Mouse (Mus musculus) T-helper 17 cell (primary cell): ENCODE measurements at regions not wholly inside any gene's neighbourhood (a gene's known extent, or its start where the extent isn't known, plus 50 kb on each side); places are given as distances from the start of the nearest gene placed in this dataset.

Experiments used
- in situ Hi-C, 2 experiments: fragments of 300-600 bp; cut with MboI, MseI; formaldehyde crosslinking; loops; 1 replicate in 1 of 2; 2 replicates in 1 of 2; pipeline ENCODE4 v1.15.1; 2025; ENCODE audit warnings: high pct_unique_total_duplicates in 2 of 2

- in situ Hi-C loops, result no loop called here
Measured at GRCm38 (mm10) chr12:35641741-35642140, 106.9 kb upstream of the Ahr start.

GRCm38 (mm10) chr12:35640911-35641345 is 106.1 kb upstream of the Ahr start:
- in situ Hi-C loops, result no loop called here

DNA sequence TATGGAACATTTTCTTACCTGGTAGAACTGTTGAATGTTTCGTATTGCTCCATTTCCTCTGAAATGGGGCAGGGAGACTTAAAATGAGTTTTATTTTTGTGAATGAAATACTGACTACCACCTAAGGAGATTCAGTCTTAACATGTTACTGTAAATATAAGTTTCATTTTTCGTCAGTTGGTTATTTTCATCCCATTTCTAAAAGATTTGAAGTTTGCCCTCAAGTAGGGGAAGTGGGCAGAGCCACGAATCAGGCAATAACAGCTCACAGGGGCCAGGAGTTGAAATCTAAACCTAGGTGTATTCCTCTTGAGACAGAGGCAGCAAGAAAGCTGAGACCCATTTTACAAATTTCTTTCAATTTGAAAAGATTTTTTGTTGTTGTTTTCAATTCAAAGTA is 88.6 kb upstream of the Ahr start:
- in situ Hi-C loops, result no loop called here

GRCm38 (mm10) chr12:35614885-35615284 is 80.0 kb upstream of the Ahr start:
- in situ Hi-C loops, result loop anchor here in 1 of 2 experiments (10.0 kb wide), 1 partner anchor 220 kb away; no protein-coding TSS in a partner anchor

GRCm38 (mm10) chr12:35607652-35608051 is 72.8 kb upstream of the Ahr start:
- in situ Hi-C loops, result no loop called here

GRCm38 (mm10) chr12:35603742-35604141 is 68.9 kb upstream of the Ahr start:
- in situ Hi-C loops, result no loop called here

DNA sequence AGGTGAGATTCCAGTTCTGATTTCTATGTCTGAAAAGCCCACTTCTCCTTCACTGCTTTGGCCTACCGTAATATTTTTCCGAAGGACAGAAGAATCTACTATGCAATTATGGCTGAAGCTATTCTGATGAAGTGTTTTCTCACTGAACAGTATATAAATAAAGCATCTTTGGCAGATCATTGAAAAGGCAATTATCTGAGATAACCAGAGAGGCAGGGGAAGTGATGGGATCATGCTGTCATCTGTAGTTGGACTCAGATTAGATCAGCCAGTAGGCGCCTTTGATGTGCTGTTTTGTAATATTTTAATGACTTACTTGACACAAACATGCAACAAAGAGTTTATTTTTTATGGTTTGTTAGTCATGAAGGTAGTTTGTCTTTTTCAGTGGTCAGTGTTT is 67.8 kb upstream of the Ahr start:
- in situ Hi-C loops, result no loop called here

GRCm38 (mm10) chr12:35598298-35598697 is 63.5 kb upstream of the Ahr start:
- in situ Hi-C loops, result no loop called here

DNA sequence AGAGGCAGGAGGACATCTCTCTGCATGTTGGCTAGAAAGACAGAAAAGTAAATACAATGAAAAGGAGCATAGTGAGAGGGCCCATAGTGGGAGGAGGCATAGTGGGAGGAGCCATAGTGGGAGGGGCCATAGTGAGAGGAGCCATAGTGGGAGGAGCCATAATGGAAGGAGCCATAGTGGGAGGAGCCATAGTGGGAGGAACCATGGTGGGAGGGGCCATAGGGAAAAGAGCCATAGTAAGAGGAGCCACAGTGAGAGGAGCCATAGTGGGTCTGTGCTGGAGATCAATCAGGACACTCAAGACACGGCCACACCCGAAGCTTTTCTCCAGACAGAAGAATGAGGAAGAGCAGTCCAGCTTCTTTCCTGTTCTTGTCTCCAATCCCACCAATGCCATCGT is 58.0 kb upstream of the Ahr start:
- in situ Hi-C loops, result no loop called here
